Mouse (Mus musculus): ENCODE measurements at regions not wholly inside any gene's neighbourhood (a gene's known extent, or its start where the extent isn't known, plus 50 kb on each side); places are given as distances from the start of the nearest gene placed in this dataset.

GRCm38 (mm10) chr4:33687434-33687833 is 237.0 kb upstream of the Cnr1 start:
- no peak for DNase-seq (ENCODE audit: low read depth)

GRCm38 (mm10) chr4:33693441-33693840 is 231.0 kb upstream of the Cnr1 start:
- DNase-seq (ENCODE audit: low read depth) = no peak

GRCm38 (mm10) chr4:33696969-33697368 is 227.4 kb upstream of the Cnr1 start:
- DNase-seq (ENCODE audit: low read depth) = no peak

GRCm38 (mm10) chr4:33702028-33702666 is 222.2 kb upstream of the Cnr1 start:
- DNase-seq (ENCODE audit: low read depth) = no peak

- DNase-seq (ENCODE audit: low read depth) = no peak
Observed at GRCm38 (mm10) chr4:33705722-33706121, 218.7 kb upstream of the Cnr1 start.

GRCm38 (mm10) chr4:33706785-33707184 is 217.6 kb upstream of the Cnr1 start:
- DNase-seq (ENCODE audit: low read depth) = no peak

- DNase-seq (ENCODE audit: low read depth) = no peak
Observed at GRCm38 (mm10) chr4:33716475-33717117, 207.8 kb upstream of the Cnr1 start.

GRCm38 (mm10) chr4:33720972-33721371 is 203.4 kb upstream of the Cnr1 start:
- DNase-seq (ENCODE audit: low read depth) = no peak

- DNase-seq (ENCODE audit: low read depth) = no peak
Observed at GRCm38 (mm10) chr4:33721971-33722370, 202.4 kb upstream of the Cnr1 start.

GRCm38 (mm10) chr4:33731837-33732236 is 192.6 kb upstream of the Cnr1 start:
- no peak for DNase-seq (ENCODE audit: low read depth)

- no peak for DNase-seq (ENCODE audit: low read depth)
Observed at GRCm38 (mm10) chr4:33734923-33735322, 189.5 kb upstream of the Cnr1 start.

GRCm38 (mm10) chr4:33735442-33735966 is 188.9 kb upstream of the Cnr1 start:
- DNase-seq (ENCODE audit: low read depth) = no peak

- no peak for DNase-seq (ENCODE audit: low read depth)
Observed at GRCm38 (mm10) chr4:33736061-33736701, 188.2 kb upstream of the Cnr1 start.

- DNase-seq (ENCODE audit: low read depth) = no peak
Observed at GRCm38 (mm10) chr4:33737337-33737736, 187.1 kb upstream of the Cnr1 start.

- no peak for DNase-seq (ENCODE audit: low read depth)
Observed at GRCm38 (mm10) chr4:33737859-33738417, 186.5 kb upstream of the Cnr1 start.

- DNase-seq (ENCODE audit: low read depth) = no peak
Observed at GRCm38 (mm10) chr4:33739211-33739904, 185.0 kb upstream of the Cnr1 start.

- no peak for DNase-seq (ENCODE audit: low read depth)
Observed at GRCm38 (mm10) chr4:33740982-33741381, 183.4 kb upstream of the Cnr1 start.

GRCm38 (mm10) chr4:33745180-33745579 is 179.2 kb upstream of the Cnr1 start:
- DNase-seq (ENCODE audit: low read depth) = no peak

GRCm38 (mm10) chr4:33747316-33747895 is 177.0 kb upstream of the Cnr1 start:
- no peak for DNase-seq (ENCODE audit: low read depth)

GRCm38 (mm10) chr4:33767721-33768120 is 156.7 kb upstream of the Cnr1 start:
- DNase-seq (ENCODE audit: low read depth) = no peak

GRCm38 (mm10) chr4:33786027-33786426 is 138.4 kb upstream of the Cnr1 start:
- DNase-seq (ENCODE audit: low read depth) = no peak

- peak; percentile 18 for DNase-seq (ENCODE audit: low read depth)
Observed at GRCm38 (mm10) chr4:33786958-33787357, 137.4 kb upstream of the Cnr1 start.
